Comparison of ENCODE assay signal across 8 mouse cellular contexts in genomic region chr5:33656739-33657138, GRCm38 (mm10). TPM values are rescaled to one million over a fixed set of nuclear protein-coding genes. Genes with fewer than 3 reads are reported as not detected.
A peak's percentile ranks its signal among the peaks of the same experiment; 100 is the strongest.
DNase-seq lines count a peak whose midpoint lies in the region; ATAC-seq and TF ChIP-seq lines count a peak whose summit lies in the region.

No protein-coding gene starts in this region.

- no peak for TF ChIP-seq CTCF in G1E (IDR thresholded peaks at IDR 0.05; ENCODE audit: low read depth, low read length)
- TF ChIP-seq CTCF in forebrain, postnatal 0 days (IDR thresholded peaks at IDR 0.05; ENCODE audit: low read depth): no peak

- no peak for DNase-seq in heart, adult 8-10 months (ENCODE audit: low spot score)
- DNase-seq in G1E (ENCODE audit: low spot score): no peak
- DNase-seq in forebrain, postnatal 0 days: no peak
- no peak for DNase-seq in right cerebral cortex, postnatal 36 days (ENCODE audit: low spot score in 2 of 2)
- no peak for DNase-seq in layer of hippocampus, adult 8-10 months (ENCODE audit: low spot score in 2 of 2)

- peak overlapping the region; percentile 84 for H3K9ac ChIP-seq in heart, embryonic 16.5 days (ENCODE audit: low read length)
- peak overlapping the region; percentile 81 for H3K9ac ChIP-seq in forebrain, postnatal 0 days

- no peak for ATAC-seq in heart, embryonic 16.5 days (replicated peaks; ENCODE audit: extremely low read depth, insufficient read depth, low FRiP score)
- ATAC-seq in G1E (ENCODE audit: extremely low read depth, insufficient number of reproducible peaks, low FRiP score, poor library complexity, severe bottlenecking): no peak
- ATAC-seq in forebrain, postnatal 0 days: no peak
- no peak for ATAC-seq in megakaryocyte-erythroid progenitor cell, adult 5-6 weeks (replicated peaks; ENCODE audit: low FRiP score, low TSS enrichment, poor library complexity, severe bottlenecking)

- WGBS in heart, embryonic 16.5 days: 25% methylated on average over 1 of the region's 1 CpGs
- 59% methylated on average over 1 of the region's 1 CpGs for WGBS in forebrain, postnatal 0 days
- WGBS in macrophage (ENCODE audit: missing documents): 7% methylated on average over 1 of the region's 1 CpGs

- no peaks in the 10 kb centered on the region for H3K27me3 ChIP-seq in heart, embryonic 16.5 days (ENCODE audit: control insufficient read depth, insufficient read depth, low read length)
- no peaks in the 10 kb centered on the region for H3K27me3 ChIP-seq in G1E (ENCODE audit: insufficient read depth, low read length)
- no peaks in the 10 kb centered on the region for H3K27me3 ChIP-seq in forebrain, postnatal 0 days (ENCODE audit: insufficient read depth, low read length)

- H3K4me1 ChIP-seq in heart, embryonic 16.5 days (ENCODE audit: control insufficient read depth, insufficient read depth, low read length): peaks cover 30% of the 10 kb centered on the region
- peaks cover 65% of the 10 kb centered on the region for H3K4me1 ChIP-seq in G1E (ENCODE audit: insufficient read depth, low read depth, low read length)
- peaks cover 13% of the 10 kb centered on the region for H3K4me1 ChIP-seq in forebrain, postnatal 0 days (ENCODE audit: insufficient read depth)

- H3K36me3 ChIP-seq in heart, embryonic 16.5 days (ENCODE audit: control insufficient read depth, insufficient read depth): peaks cover 27% of the 10 kb centered on the region
- peaks cover 59% of the 10 kb centered on the region for H3K36me3 ChIP-seq in G1E (replicated peaks)
- H3K36me3 ChIP-seq in forebrain, postnatal 0 days (ENCODE audit: insufficient read depth): peaks cover 7% of the 10 kb centered on the region; the same call in 1 of the 2 replicates
- H3K36me3 ChIP-seq in macrophage (ENCODE audit: inconsistent target): peaks cover 16% of the 10 kb centered on the region; the same call in 1 of the 2 replicates

- peak overlapping the region; percentile 79 for H3K4me3 ChIP-seq in heart, embryonic 16.5 days (ENCODE audit: low read length)
- H3K4me3 ChIP-seq in G1E (ENCODE audit: low read depth, low read length): peak overlapping the region; percentile 93
- peak overlapping the region; percentile 69 for H3K4me3 ChIP-seq in forebrain, postnatal 0 days (ENCODE audit: low read depth, low read length)
- peak overlapping the region; percentile 91 for H3K4me3 ChIP-seq in macrophage (ENCODE audit: inconsistent target)

- peaks cover 60% of the 10 kb centered on the region for H3K79me2 ChIP-seq in macrophage (ENCODE audit: inconsistent target)

- peak overlapping the region; percentile 90 for H3K4me2 ChIP-seq in heart, embryonic 16.5 days (ENCODE audit: low read depth, low read length)
- H3K4me2 ChIP-seq in forebrain, postnatal 0 days (ENCODE audit: low read depth): peak overlapping the region; percentile 95

- peak overlapping the region; percentile 85 for H3K27ac ChIP-seq in heart, embryonic 16.5 days (ENCODE audit: low read length)
- no peak overlapping the region for H3K27ac ChIP-seq in forebrain, postnatal 0 days (ENCODE audit: low read depth, low read length)
- peak overlapping the region; percentile 93 for H3K27ac ChIP-seq in macrophage

- H3K9me3 ChIP-seq in heart, embryonic 16.5 days (replicated peaks; ENCODE audit: control insufficient read depth, low read length): no peaks in the 10 kb centered on the region
- H3K9me3 ChIP-seq in G1E (replicated peaks): no peaks in the 10 kb centered on the region
- H3K9me3 ChIP-seq in forebrain, postnatal 0 days (ENCODE audit: low read length): no peaks in the 10 kb centered on the region

RNA-seq across cellular contexts. Expression of gene Tacc3, which starts 1.2 kb away (rescaled TPM):
- 114 and 122 TPM in 2 replicates for polyA plus RNA-seq in heart, embryonic 16.5 days (2015; fragmentation: Nextera tagmentation; extraction: Ambion mirVana)
- 1 to 10 TPM; 1.6 to 3.1 (median 2.1) TPM for total RNA-seq in heart, adult 8-10 months (2022)
- 112 and 119 TPM in 2 replicates for total RNA-seq in G1E (2014; fragmentation: Nextera tagmentation)
- 150 and 155 TPM in 2 replicates for total RNA-seq in G1E (2017)
- polyA plus RNA-seq in G1E (2012): 81.8 and 94.2 TPM in 2 replicates
- 12.0 and 20.1 TPM in 2 replicates for total RNA-seq in forebrain, postnatal 0 days (2014; rRNA removed)
- 24.9 and 25.5 TPM in 2 replicates for polyA plus RNA-seq in forebrain, postnatal 0 days (2015; fragmentation: Nextera tagmentation; extraction: Ambion mirVana)
- total RNA-seq in macrophage (2018; cell fraction: chromatin; rRNA removed): 10 to 100 TPM in 21 of 26 experiments, 1 to 10 TPM in 5; 4.8 to 40.4 (median 19.6) TPM
- total RNA-seq in macrophage (2018; cell fraction: cytosol; rRNA removed): 10 to 100 TPM in 18 of 26 experiments, 1 to 10 TPM in 8; 7.4 to 14.6 (median 10.7) TPM
- total RNA-seq in macrophage (2018; cell fraction: nucleus; rRNA removed): 10 to 100 TPM in 21 of 26 experiments, 1 to 10 TPM in 5; 4.9 to 37.4 (median 13.4) TPM
- 6.1 to 26.7 TPM (median 22.0 TPM) in 3 replicates for polyA plus RNA-seq in macrophage (2018)
- 121 and 124 TPM in 2 replicates for total RNA-seq in megakaryocyte-erythroid progenitor cell, adult 5-6 weeks (2014; fragmentation: Nextera tagmentation)
- 124 and 155 TPM in 2 replicates for total RNA-seq in megakaryocyte-erythroid progenitor cell, adult 5-6 weeks (2017)
- 1 to 10 TPM; 4.1 to 7.2 (median 4.4) TPM for total RNA-seq in layer of hippocampus, adult 8-10 months (2022)

RNA-seq across cellular contexts. Expression of gene Tmem129, which starts 1.5 kb away (rescaled TPM):
- polyA plus RNA-seq in heart, embryonic 16.5 days (2015; fragmentation: Nextera tagmentation; extraction: Ambion mirVana): 37.1 and 37.4 TPM in 2 replicates
- 10 to 100 TPM; 20.4 to 22.2 (median 21.9) TPM for total RNA-seq in heart, adult 8-10 months (2022)
- total RNA-seq in G1E (2014; fragmentation: Nextera tagmentation) (20.7 and 22.3 TPM in 2 replicates), G1E (2017) (29.2 and 30.0 TPM in 2 replicates)
- polyA plus RNA-seq in G1E (2012) (12.9 and 13.7 TPM in 2 replicates), macrophage (2018) (11.7 to 18.8 TPM (median 18.6 TPM) in 3 replicates)
- total RNA-seq in forebrain, postnatal 0 days (2014; rRNA removed): 20.6 and 23.9 TPM in 2 replicates
- polyA plus RNA-seq in forebrain, postnatal 0 days (2015; fragmentation: Nextera tagmentation; extraction: Ambion mirVana): 15.5 and 20.9 TPM in 2 replicates
- 10 to 100 TPM in 6 of 26 experiments, 1 to 10 TPM in 17, under 1 TPM in 3; 0.38 to 15.4 (median 4.5) TPM for total RNA-seq in macrophage (2018; cell fraction: chromatin; rRNA removed)
- 10 to 100 TPM in 23 of 26 experiments, 1 to 10 TPM in 3; 6.1 to 26.1 (median 18.1) TPM for total RNA-seq in macrophage (2018; cell fraction: cytosol; rRNA removed)
- total RNA-seq in macrophage (2018; cell fraction: nucleus; rRNA removed): 10 to 100 TPM in 13 of 26 experiments, 1 to 10 TPM in 13; 2.2 to 23.7 (median 10.7) TPM
- 20.5 and 30.5 TPM in 2 replicates for total RNA-seq in megakaryocyte-erythroid progenitor cell, adult 5-6 weeks (2014; fragmentation: Nextera tagmentation)
- total RNA-seq in megakaryocyte-erythroid progenitor cell, adult 5-6 weeks (2017): 12.3 and 34.4 TPM in 2 replicates
- 10 to 100 TPM; 22.4 to 25.7 (median 25.2) TPM for total RNA-seq in layer of hippocampus, adult 8-10 months (2022)

RNA-seq across cellular contexts. Expression of gene Slbp, which starts 4.4 kb away (rescaled TPM):
- 119 and 138 TPM in 2 replicates for polyA plus RNA-seq in heart, embryonic 16.5 days (2015; fragmentation: Nextera tagmentation; extraction: Ambion mirVana)
- 10 to 100 TPM in 2 of 4 experiments, 1 to 10 TPM in 2; 8.8 to 12.0 (median 10.6) TPM for total RNA-seq in heart, adult 8-10 months (2022)
- total RNA-seq in G1E (2014; fragmentation: Nextera tagmentation) (168 and 174 TPM in 2 replicates), G1E (2017) (373 and 386 TPM in 2 replicates)
- polyA plus RNA-seq in G1E (2012) (174 and 196 TPM in 2 replicates), macrophage (2018) (28.4 to 65.1 TPM (median 34.0 TPM) in 3 replicates)
- total RNA-seq in forebrain, postnatal 0 days (2014; rRNA removed): 88.7 and 89.8 TPM in 2 replicates
- polyA plus RNA-seq in forebrain, postnatal 0 days (2015; fragmentation: Nextera tagmentation; extraction: Ambion mirVana): 86.4 and 94.4 TPM in 2 replicates
- total RNA-seq in macrophage (2018; cell fraction: chromatin; rRNA removed): 100 to 1,000 TPM in 1 of 26 experiments, 10 to 100 TPM in 25; 24.7 to 108 (median 50.4) TPM
- 10 to 100 TPM; 17.7 to 33.7 (median 28.1) TPM for total RNA-seq in macrophage (2018; cell fraction: cytosol; rRNA removed)
- total RNA-seq in macrophage (2018; cell fraction: nucleus; rRNA removed): 100 to 1,000 TPM in 1 of 26 experiments, 10 to 100 TPM in 25; 18.5 to 101 (median 36.5) TPM
- 229 and 276 TPM in 2 replicates for total RNA-seq in megakaryocyte-erythroid progenitor cell, adult 5-6 weeks (2014; fragmentation: Nextera tagmentation)
- 348 and 369 TPM in 2 replicates for total RNA-seq in megakaryocyte-erythroid progenitor cell, adult 5-6 weeks (2017)
- 10 to 100 TPM; 18.1 to 28.3 (median 23.1) TPM for total RNA-seq in layer of hippocampus, adult 8-10 months (2022)

RNA-seq across cellular contexts. Expression of gene Gm9903, which starts 27.0 kb away (rescaled TPM):
- polyA plus RNA-seq in heart, embryonic 16.5 days (2015; fragmentation: Nextera tagmentation; extraction: Ambion mirVana): 0.65 and 1.00 TPM in 2 replicates
- 1 to 10 TPM in 2 of 4 experiments, under 1 TPM in 2; 0.87 to 1.1 (median 1.0) TPM for total RNA-seq in heart, adult 8-10 months (2022)
- 2.8 and 2.9 TPM in 2 replicates for total RNA-seq in G1E (2014; fragmentation: Nextera tagmentation)
- total RNA-seq in G1E (2017): 0.66 and 0.70 TPM in 2 replicates
- 0.06 TPM in 1 of 2 replicates, not detected in the other for polyA plus RNA-seq in G1E (2012)
- 1.00 TPM in 1 of 2 replicates, not detected in the other for total RNA-seq in forebrain, postnatal 0 days (2014; rRNA removed)
- 0.39 and 0.59 TPM in 2 replicates for polyA plus RNA-seq in forebrain, postnatal 0 days (2015; fragmentation: Nextera tagmentation; extraction: Ambion mirVana)
- total RNA-seq in macrophage (2018; cell fraction: chromatin; rRNA removed): 1 to 10 TPM in 13 of 26 experiments, under 1 TPM in 5, not detected in 8; 0.25 to 2.6 (median 1.5) TPM
- under 1 TPM in 17 of 26 experiments, not detected in 9; 0.05 to 0.58 (median 0.14) TPM for total RNA-seq in macrophage (2018; cell fraction: cytosol; rRNA removed)
- total RNA-seq in macrophage (2018; cell fraction: nucleus; rRNA removed): 1 to 10 TPM in 12 of 26 experiments, under 1 TPM in 11, not detected in 3; 0.30 to 3.2 (median 1.2) TPM
- 0.10 to 0.23 TPM in 2 of 3 replicates, not detected in the other for polyA plus RNA-seq in macrophage (2018)
- not detected in 2 replicates for total RNA-seq in megakaryocyte-erythroid progenitor cell, adult 5-6 weeks (2014; fragmentation: Nextera tagmentation)
- 0.69 TPM in 1 of 2 replicates, not detected in the other for total RNA-seq in megakaryocyte-erythroid progenitor cell, adult 5-6 weeks (2017)
- 1 to 10 TPM in 2 of 4 experiments, under 1 TPM in 2; 0.61 to 1.1 (median 0.89) TPM for total RNA-seq in layer of hippocampus, adult 8-10 months (2022)

RNA-seq across cellular contexts. Expression of gene Fam53a, which starts 27.3 kb away (rescaled TPM):
- polyA plus RNA-seq in heart, embryonic 16.5 days (2015; fragmentation: Nextera tagmentation; extraction: Ambion mirVana): 52.2 and 56.2 TPM in 2 replicates
- total RNA-seq in heart, adult 8-10 months (2022): 10 to 100 TPM; 24.0 to 30.9 (median 28.1) TPM
- total RNA-seq in G1E (2014; fragmentation: Nextera tagmentation) (25.4 and 30.8 TPM in 2 replicates), G1E (2017) (30.4 and 30.6 TPM in 2 replicates)
- polyA plus RNA-seq in G1E (2012) (84.5 and 102 TPM in 2 replicates), macrophage (2018) (9.3 to 21.4 TPM (median 18.9 TPM) in 3 replicates)
- total RNA-seq in forebrain, postnatal 0 days (2014; rRNA removed): 20.9 and 36.6 TPM in 2 replicates
- 37.5 and 40.0 TPM in 2 replicates for polyA plus RNA-seq in forebrain, postnatal 0 days (2015; fragmentation: Nextera tagmentation; extraction: Ambion mirVana)
- total RNA-seq in macrophage (2018; cell fraction: chromatin; rRNA removed): 10 to 100 TPM in 18 of 26 experiments, 1 to 10 TPM in 8; 2.3 to 36.5 (median 18.1) TPM
- total RNA-seq in macrophage (2018; cell fraction: cytosol; rRNA removed): 10 to 100 TPM in 23 of 26 experiments, 1 to 10 TPM in 3; 7.4 to 23.4 (median 20.1) TPM
- total RNA-seq in macrophage (2018; cell fraction: nucleus; rRNA removed): 10 to 100 TPM in 20 of 26 experiments, 1 to 10 TPM in 6; 5.0 to 28.3 (median 15.2) TPM
- total RNA-seq in megakaryocyte-erythroid progenitor cell, adult 5-6 weeks (2014; fragmentation: Nextera tagmentation): 44.2 and 44.7 TPM in 2 replicates
- total RNA-seq in megakaryocyte-erythroid progenitor cell, adult 5-6 weeks (2017): 14.6 and 21.7 TPM in 2 replicates
- total RNA-seq in layer of hippocampus, adult 8-10 months (2022): 10 to 100 TPM; 23.1 to 28.3 (median 24.0) TPM
